Mouse (Mus musculus) adrenal gland, adult (tissue): ENCODE data around the gene Derl2.

Source experiments
- DNase-seq, 2 experiments: peaks; one replicate each; pipeline ENCODE4 v3.0.0; 2022 to 2023; ENCODE audit warnings: low spot score in 1 of 2; ENCODE audit not compliant: inconsistent age in 2 of 2

Gene Derl2

GRCm38 (mm10) chr11:70982557-70983228, 36.9 kb downstream of the Derl2 start, which contains the start of gene C1qbp:
TSS of gene C1qbp (minus strand) at chr11:70983026.
- peak; percentile 94 to 98 for DNase-seq

GRCm38 (mm10) chr11:70982030-70982429, 37.6 kb downstream of the Derl2 start:
- peak in 1 of 2 experiments; percentile 50 for DNase-seq

- peak in 1 of 2 experiments; percentile 36 for DNase-seq
Measured at GRCm38 (mm10) chr11:70980751-70981510, 38.7 kb downstream of the Derl2 start.

- DNase-seq, result no peak
Measured at GRCm38 (mm10) chr11:70980232-70980631, 39.4 kb downstream of the Derl2 start.

GRCm38 (mm10) chr11:70977293-70977692, 42.3 kb downstream of the Derl2 start:
- no peak for DNase-seq

GRCm38 (mm10) chr11:70975193-70975592, 44.4 kb downstream of the Derl2 start:
- DNase-seq, result no peak

GRCm38 (mm10) chr11:70973947-70974346, 45.7 kb downstream of the Derl2 start:
- peak in 1 of 2 experiments; percentile 38 for DNase-seq

- no peak for DNase-seq
Measured at GRCm38 (mm10) chr11:70972586-70972985, 47.1 kb downstream of the Derl2 start.

- no peak for DNase-seq
Measured at GRCm38 (mm10) chr11:70970560-70971540, 48.8 kb downstream of the Derl2 start.

- peak; percentile 94 to 97 for DNase-seq
Measured at GRCm38 (mm10) chr11:70969821-70970559, 49.7 kb downstream of the Derl2 start, which contains the start of the genes Nup88 and Rpain. TSS of gene Nup88 (minus strand) at chr11:70969973. TSS of gene Rpain (plus strand) at chr11:70970213.

GRCm38 (mm10) chr11:70969271-70969794, 50.3 kb downstream of the Derl2 start:
- DNase-seq, result no peak

- peak in 1 of 2 experiments; percentile 57 for DNase-seq
Measured at GRCm38 (mm10) chr11:70964222-70964907, 55.3 kb downstream of the Derl2 start.

- no peak for DNase-seq
Measured at GRCm38 (mm10) chr11:70960786-70961554, 58.7 kb downstream of the Derl2 start.
